Mouse (Mus musculus): Measurements from ENCODE around the gene Ube2e3. TPM values are rescaled to one million over a fixed set of nuclear protein-coding genes. Genes with fewer than 3 reads are reported as not detected.

Gene Ube2e3
- polyA plus RNA-seq (2016; fragmentation: Nextera tagmentation; extraction: Ambion mirVana): 210 and 235 TPM in 2 replicates

- WGBS: 19% methylated on average over 14 of the region's 14 CpGs
- H3K4me1 ChIP-seq: peaks cover 40% of the 10 kb centered on the region
- DNase-seq (ENCODE audit: low spot score): no peak
These were observed at the start of gene Ube2e3 for GRCm38 (mm10) chr2:78867726-78868510. Gene Ube2e3, plus strand, starts transcription at chr2:78868124.

DNA sequence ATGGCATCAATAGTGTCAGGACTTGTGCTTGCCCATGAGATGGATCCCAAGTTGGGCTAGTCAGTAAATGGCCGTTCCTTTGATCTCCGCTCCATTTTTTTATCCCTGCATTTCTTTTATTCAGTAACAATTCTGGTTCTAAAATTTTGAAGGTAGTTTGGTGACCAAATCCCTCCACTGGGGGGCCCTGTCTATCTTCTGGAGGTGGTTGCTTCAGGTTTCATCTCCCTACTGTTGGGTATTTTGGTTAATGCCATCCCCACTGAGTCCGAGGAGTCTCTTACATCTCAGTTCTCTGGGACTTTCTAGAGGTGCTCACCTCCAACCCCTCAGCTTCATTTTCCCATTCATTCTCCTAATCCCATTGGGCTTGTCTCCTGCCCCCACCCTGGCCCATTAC is 38.0 kb upstream of the Ube2e3 start:
- no peaks in the 10 kb centered on the region for H3K36me3 ChIP-seq
- H3K4me1 ChIP-seq: no peaks in the 10 kb centered on the region
- H3K27ac ChIP-seq: no peak overlapping the region
- H3K27me3 ChIP-seq (ENCODE audit: low read depth, poor library complexity, severe bottlenecking): no peaks in the 10 kb centered on the region
- H3K9me3 ChIP-seq (replicated peaks): no peaks in the 10 kb centered on the region
- WGBS: 95% methylated on average over 3 of the region's 3 CpGs
- H3K4me3 ChIP-seq: no peak overlapping the region
- DNase-seq (ENCODE audit: low spot score): no peak

More at GRCm38 (mm10) chr2:78867726-78868510, at the start of gene Ube2e3:
- H3K27ac ChIP-seq: peak within 1 kb of the TSS; percentile 100
- peaks cover 15% of the 10 kb centered on the region for H3K36me3 ChIP-seq
- H3K27me3 ChIP-seq (ENCODE audit: low read depth, poor library complexity, severe bottlenecking): no peaks in the 10 kb centered on the region
- H3K9me3 ChIP-seq (replicated peaks): no peaks in the 10 kb centered on the region
- H3K4me3 ChIP-seq: peak within 1 kb of the TSS; percentile 88

DNA sequence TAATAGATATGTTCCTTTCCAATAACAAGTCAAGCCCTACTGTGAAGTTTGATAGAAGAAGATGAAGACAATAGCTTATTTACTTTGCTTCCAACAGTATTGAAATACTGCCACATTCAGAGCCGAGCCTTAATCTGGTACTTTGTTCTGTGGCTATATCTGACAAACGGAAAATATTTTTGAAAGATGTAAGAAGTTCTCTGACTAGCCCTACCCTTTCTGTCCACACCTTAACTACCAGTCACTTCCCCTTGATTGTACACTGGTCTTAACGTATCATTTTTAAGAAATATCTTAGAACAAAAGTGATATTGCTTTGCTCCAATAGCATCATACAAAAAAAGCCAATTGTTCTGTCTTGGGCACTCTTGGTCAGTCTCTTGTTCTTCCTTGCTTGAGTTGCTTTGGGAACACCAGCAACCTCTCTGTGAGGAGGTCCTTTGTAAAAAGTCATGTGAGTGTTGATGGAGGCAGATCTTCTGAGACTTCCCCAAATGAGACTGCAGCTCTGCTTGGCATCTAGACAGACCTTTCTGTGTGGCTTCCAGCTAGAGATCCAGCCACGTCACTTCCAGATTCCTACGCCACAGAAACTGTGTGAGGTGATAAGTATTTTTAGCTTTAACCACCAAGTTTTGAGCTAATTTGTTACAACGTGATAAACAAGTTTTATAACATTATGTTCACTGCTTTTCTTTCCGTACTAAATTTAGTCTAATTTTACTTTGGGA is 26.3 kb upstream of the Ube2e3 start:
- no peaks in the 10 kb centered on the region for H3K9me3 ChIP-seq (replicated peaks)
- 93% methylated on average over 7 of the region's 7 CpGs for WGBS
- no peaks in the 10 kb centered on the region for H3K36me3 ChIP-seq
- H3K27ac ChIP-seq: no peak overlapping the region
- H3K27me3 ChIP-seq (ENCODE audit: low read depth, poor library complexity, severe bottlenecking): no peaks in the 10 kb centered on the region
- H3K4me1 ChIP-seq: no peaks in the 10 kb centered on the region
- no peak for DNase-seq (ENCODE audit: low spot score)
- no peak overlapping the region for H3K4me3 ChIP-seq

- no peak overlapping the region for H3K4me3 ChIP-seq
- H3K9me3 ChIP-seq (replicated peaks): no peaks in the 10 kb centered on the region
- H3K36me3 ChIP-seq: no peaks in the 10 kb centered on the region
- no peaks in the 10 kb centered on the region for H3K4me1 ChIP-seq
- H3K27me3 ChIP-seq (ENCODE audit: low read depth, poor library complexity, severe bottlenecking): no peaks in the 10 kb centered on the region
- H3K27ac ChIP-seq: no peak overlapping the region
- no peak for DNase-seq (ENCODE audit: low spot score)
- WGBS: 88% methylated on average over 5 of the region's 5 CpGs
These were observed 23.6 kb upstream of the Ube2e3 start for GRCm38 (mm10) chr2:78844365-78844764.

GRCm38 (mm10) chr2:78845274-78845673 is 22.6 kb upstream of the Ube2e3 start:
- no peaks in the 10 kb centered on the region for H3K36me3 ChIP-seq
- WGBS: 91% methylated on average over 12 of the region's 12 CpGs
- no peak overlapping the region for H3K27ac ChIP-seq
- H3K9me3 ChIP-seq (replicated peaks): no peaks in the 10 kb centered on the region
- no peak for DNase-seq (ENCODE audit: low spot score)
- no peaks in the 10 kb centered on the region for H3K27me3 ChIP-seq (ENCODE audit: low read depth, poor library complexity, severe bottlenecking)
- H3K4me1 ChIP-seq: no peaks in the 10 kb centered on the region
- H3K4me3 ChIP-seq: no peak overlapping the region

- no peaks in the 10 kb centered on the region for H3K36me3 ChIP-seq
- no peaks in the 10 kb centered on the region for H3K4me1 ChIP-seq
- no peaks in the 10 kb centered on the region for H3K9me3 ChIP-seq (replicated peaks)
- WGBS: 84% methylated on average over 10 of the region's 10 CpGs
- H3K4me3 ChIP-seq: no peak overlapping the region
- H3K27ac ChIP-seq: no peak overlapping the region
- no peak for DNase-seq (ENCODE audit: low spot score)
- H3K27me3 ChIP-seq (ENCODE audit: low read depth, poor library complexity, severe bottlenecking): no peaks in the 10 kb centered on the region
These were observed 22.2 kb upstream of the Ube2e3 start for GRCm38 (mm10) chr2:78845717-78846116.

DNA sequence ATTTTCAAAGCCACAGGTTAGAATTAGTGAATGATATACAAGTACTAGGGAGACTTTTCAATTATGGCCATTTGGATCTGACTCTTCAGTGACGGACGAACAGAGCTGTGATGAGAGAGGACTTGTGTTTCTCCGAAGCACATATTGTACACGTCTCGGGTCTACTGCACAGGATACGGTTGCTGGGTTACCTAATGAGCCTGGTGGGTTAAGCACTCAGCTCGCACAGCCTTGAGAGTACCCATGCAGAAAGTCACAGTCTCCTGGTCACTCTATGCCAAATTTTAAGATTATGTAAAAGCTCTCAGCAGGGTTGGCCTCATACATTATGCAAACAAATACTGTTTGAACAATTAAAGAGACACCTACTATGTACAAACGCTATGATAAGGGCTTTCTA is 13.6 kb upstream of the Ube2e3 start:
- 89% methylated on average over 8 of the region's 8 CpGs for WGBS

GRCm38 (mm10) chr2:78858628-78859027 is 9.3 kb upstream of the Ube2e3 start:
- peaks cover 20% of the 10 kb centered on the region for H3K4me1 ChIP-seq
- H3K27me3 ChIP-seq (ENCODE audit: low read depth, poor library complexity, severe bottlenecking): no peaks in the 10 kb centered on the region
- H3K4me3 ChIP-seq: no peak overlapping the region
- no peak for DNase-seq (ENCODE audit: low spot score)
- no peaks in the 10 kb centered on the region for H3K36me3 ChIP-seq
- no peaks in the 10 kb centered on the region for H3K9me3 ChIP-seq (replicated peaks)
- no peak overlapping the region for H3K27ac ChIP-seq
- 83% methylated on average over 6 of the region's 6 CpGs for WGBS

More for the DNA sequence above, 13.6 kb upstream of the Ube2e3 start:
- H3K27ac ChIP-seq: no peak overlapping the region
- no peaks in the 10 kb centered on the region for H3K36me3 ChIP-seq
- DNase-seq (ENCODE audit: low spot score): no peak
- no peaks in the 10 kb centered on the region for H3K27me3 ChIP-seq (ENCODE audit: low read depth, poor library complexity, severe bottlenecking)
- H3K9me3 ChIP-seq (replicated peaks): no peaks in the 10 kb centered on the region
- H3K4me3 ChIP-seq: no peak overlapping the region
- peaks cover 20% of the 10 kb centered on the region for H3K4me1 ChIP-seq

DNA sequence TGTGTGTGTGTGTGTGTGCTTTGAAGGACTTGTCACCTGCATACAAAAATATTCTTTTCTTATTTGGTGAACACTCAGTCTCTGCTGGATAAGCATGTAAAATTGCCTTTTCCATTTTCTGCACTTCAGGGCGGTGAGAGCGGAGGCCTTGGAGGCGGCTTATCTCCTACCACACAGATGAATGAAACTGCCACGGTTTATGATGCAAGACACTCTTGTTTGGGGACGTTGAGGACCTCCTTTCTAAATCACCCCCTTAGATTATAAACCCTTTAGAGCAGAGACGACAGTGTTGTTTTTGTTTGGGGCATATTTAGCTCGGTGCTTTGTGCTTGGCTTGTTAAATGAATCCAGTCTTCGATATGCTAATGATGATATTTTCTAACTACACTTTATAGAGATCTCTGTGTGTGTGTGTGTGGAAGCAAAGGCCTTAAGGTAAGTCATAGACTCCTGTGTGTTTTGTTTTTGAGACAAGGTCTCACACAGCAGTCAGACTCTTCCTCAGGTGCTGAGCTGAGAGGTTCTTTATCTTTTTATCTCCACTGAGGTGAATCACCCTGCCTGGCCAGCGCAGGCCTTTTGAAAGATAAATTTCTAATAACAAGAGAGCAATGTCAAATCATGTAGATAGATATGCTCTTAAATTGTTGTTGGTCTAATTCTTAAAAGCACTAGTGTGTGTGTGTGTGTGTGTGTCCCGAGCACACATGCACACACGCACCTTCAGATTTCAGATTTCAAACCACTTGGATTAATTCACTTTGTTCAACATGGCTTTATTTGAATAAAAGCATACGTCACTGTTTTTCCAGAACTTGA is 8.4 kb upstream of the Ube2e3 start:
- no peaks in the 10 kb centered on the region for H3K27me3 ChIP-seq (ENCODE audit: low read depth, poor library complexity, severe bottlenecking)
- 87% methylated on average over 12 of the region's 12 CpGs for WGBS
- no peaks in the 10 kb centered on the region for H3K9me3 ChIP-seq (replicated peaks)
- DNase-seq (ENCODE audit: low spot score): no peak
- no peaks in the 10 kb centered on the region for H3K36me3 ChIP-seq
- H3K27ac ChIP-seq: no peak overlapping the region
- no peak overlapping the region for H3K4me3 ChIP-seq
- H3K4me1 ChIP-seq: peaks cover 20% of the 10 kb centered on the region

DNA sequence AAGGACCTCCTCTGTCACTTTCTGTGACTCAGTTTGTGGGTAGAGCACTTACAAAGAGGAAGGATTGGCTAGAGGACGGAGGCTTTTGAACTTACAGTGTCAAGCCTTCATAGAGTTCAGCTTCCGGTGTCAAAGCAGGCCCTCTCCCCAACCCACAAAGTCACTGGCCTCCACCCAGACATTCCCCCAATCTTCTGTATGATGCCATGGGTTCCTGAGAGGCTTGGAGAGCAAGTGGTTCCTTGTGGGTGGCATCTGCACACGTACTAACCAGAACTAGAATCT is 7.9 kb upstream of the Ube2e3 start:
- Histone ChIP-seq H3K27me3 (ENCODE audit: low read depth, poor library complexity, severe bottlenecking) (no peaks in the 10 kb centered on the region), H3K27ac (no peak overlapping the region), H3K9me3 (replicated peaks) (no peaks in the 10 kb centered on the region), H3K36me3 (no peaks in the 10 kb centered on the region), H3K4me1 (peaks cover 20% of the 10 kb centered on the region), H3K4me3 (no peak overlapping the region)
- WGBS: 79% methylated on average over 3 of the region's 3 CpGs
- no peak for DNase-seq (ENCODE audit: low spot score)

DNA sequence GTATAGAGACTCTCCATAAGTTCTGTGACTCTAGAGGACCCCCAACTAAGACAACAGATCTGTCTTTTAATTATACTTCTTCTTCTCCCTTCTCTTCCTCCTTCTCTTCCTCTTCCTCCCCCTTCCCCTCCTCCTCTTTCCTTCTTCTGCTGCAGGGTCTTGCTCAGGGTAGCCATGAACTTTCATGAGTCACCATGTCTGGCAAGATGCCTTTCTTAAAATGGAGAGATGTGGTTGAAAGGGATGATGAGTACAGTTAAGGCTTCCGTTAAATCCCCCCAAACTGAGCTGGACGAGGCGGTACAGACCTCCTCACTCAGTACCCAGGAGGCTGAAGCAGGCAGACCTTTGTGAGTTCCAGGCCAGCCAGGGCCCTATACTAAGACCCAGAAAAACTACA is 3.8 kb upstream of the Ube2e3 start:
- WGBS: over 99% methylated on average over 3 of the region's 3 CpGs
- Histone ChIP-seq H3K4me3 (no peak overlapping the region), H3K27me3 (ENCODE audit: low read depth, poor library complexity, severe bottlenecking) (no peaks in the 10 kb centered on the region), H3K9me3 (replicated peaks) (no peaks in the 10 kb centered on the region), H3K27ac (no peak overlapping the region), H3K4me1 (peaks cover 13% of the 10 kb centered on the region), H3K36me3 (no peaks in the 10 kb centered on the region)
- DNase-seq (ENCODE audit: low spot score): no peak

DNA sequence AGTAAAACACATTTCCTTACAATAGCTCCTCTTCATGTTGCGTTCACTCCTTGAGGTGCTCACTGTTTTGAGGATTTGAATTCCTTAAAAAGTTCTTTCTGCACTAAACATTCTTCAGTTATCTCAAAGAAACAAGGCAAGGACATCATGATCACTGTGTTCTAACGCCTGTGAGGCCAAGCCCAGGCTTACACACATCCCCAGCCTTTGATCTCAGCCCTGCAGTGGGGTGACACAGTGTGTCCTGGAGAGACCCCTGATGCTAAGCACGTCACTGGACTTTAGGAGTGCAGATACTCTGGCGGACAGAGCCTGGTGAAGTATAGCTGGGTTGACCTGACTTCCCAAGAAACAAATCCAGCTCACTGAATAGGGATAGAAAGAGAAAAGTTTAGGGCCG is 3.1 kb upstream of the Ube2e3 start:
- Histone ChIP-seq H3K4me1 (peaks cover 13% of the 10 kb centered on the region), H3K36me3 (no peaks in the 10 kb centered on the region), H3K4me3 (no peak overlapping the region), H3K9me3 (replicated peaks) (no peaks in the 10 kb centered on the region), H3K27me3 (ENCODE audit: low read depth, poor library complexity, severe bottlenecking) (no peaks in the 10 kb centered on the region), H3K27ac (no peak overlapping the region)
- 53% methylated on average over 5 of the region's 5 CpGs for WGBS
- DNase-seq (ENCODE audit: low spot score): no peak

- Histone ChIP-seq H3K27me3 (ENCODE audit: low read depth, poor library complexity, severe bottlenecking) (no peaks in the 10 kb centered on the region), H3K9me3 (replicated peaks) (no peaks in the 10 kb centered on the region), H3K36me3 (peaks cover 15% of the 10 kb centered on the region), H3K4me1 (peaks cover 43% of the 10 kb centered on the region), H3K4me3 (peak overlapping the region; percentile 88), H3K27ac (peak overlapping the region; percentile 100)
- under 1% methylated on average over 44 of the region's 44 CpGs for whole genome bisulfite sequencing
- DNase-seq (ENCODE audit: low spot score): peak; percentile 93
These were observed 559 bp downstream of the Ube2e3 start for GRCm38 (mm10) chr2:78868511-78868854.

Measured in limb, embryonic 10.5 days (tissue).